Mouse (Mus musculus) 3T3-L1 (cell line): Measurements from ENCODE around the gene Apbb1.

Experiments used
- DNase-seq: peaks from one replicate; pipeline ENCODE4 v3.0.0-alpha.2; 2015; ENCODE audit warnings: low read depth, low spot score

Gene Apbb1

DNA sequence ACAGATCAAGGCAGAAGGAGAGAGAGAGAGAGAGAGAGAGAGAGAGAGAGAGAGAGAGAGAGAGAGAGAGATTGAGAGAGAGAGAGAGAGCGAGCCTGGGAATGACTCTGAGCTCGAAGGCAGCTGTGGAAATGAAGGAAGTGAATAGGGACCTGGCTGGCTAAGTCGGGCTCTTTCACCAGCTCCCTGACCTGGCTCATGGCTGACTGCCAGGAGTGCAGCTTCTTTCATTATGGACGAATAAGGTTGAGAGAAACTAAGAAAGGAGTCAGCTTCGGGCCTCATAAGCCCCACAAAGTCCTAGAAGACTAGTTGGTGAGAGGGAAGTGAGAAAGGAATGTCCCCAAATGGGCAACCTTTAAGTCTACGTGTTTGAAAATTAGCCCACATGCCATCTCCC, 61.3 kb downstream of the Apbb1 start:
- DNase-seq = peak; percentile 17

GRCm38 (mm10) chr7:105519771-105520170, 61.7 kb downstream of the Apbb1 start:
- DNase-seq = peak; percentile 9

GRCm38 (mm10) chr7:105519336-105519735, 62.1 kb downstream of the Apbb1 start:
- peak; percentile 19 for DNase-seq

DNA sequence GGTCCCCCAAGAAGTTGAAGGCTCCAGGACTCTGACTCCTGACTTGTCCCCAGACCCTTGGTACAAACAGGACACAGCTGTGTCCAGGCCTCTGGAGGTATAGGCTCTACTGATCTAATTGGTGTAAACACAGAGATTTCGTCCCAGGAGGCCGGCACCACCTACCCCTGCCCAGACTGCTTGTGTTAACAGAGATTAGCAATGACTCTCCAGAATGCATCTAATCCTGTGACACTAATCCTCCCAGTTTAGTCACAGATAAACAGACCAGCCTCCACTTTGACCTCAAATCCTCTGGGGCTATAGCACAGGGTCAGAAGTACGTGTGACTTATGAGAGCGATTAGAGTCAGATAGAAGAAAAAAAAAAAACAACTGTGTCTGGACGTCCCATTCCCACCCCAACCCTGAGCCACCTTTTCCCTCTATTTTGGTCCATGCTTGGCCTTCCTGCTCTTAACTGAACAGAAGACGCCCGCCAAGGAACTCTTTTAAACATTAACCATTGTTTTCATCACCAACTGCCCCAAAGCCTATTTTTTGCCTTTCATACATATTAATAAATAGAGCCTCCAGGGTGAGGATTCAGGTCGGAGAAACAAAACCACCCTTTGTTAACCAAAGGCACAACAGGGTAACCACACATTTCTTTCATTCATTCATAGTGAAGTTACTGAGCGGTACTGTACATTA, 64.6 kb downstream of the Apbb1 start:
- no peak for DNase-seq

- DNase-seq = peak; percentile 50
Observed at GRCm38 (mm10) chr7:105515178-105515577, 66.3 kb downstream of the Apbb1 start.

DNA sequence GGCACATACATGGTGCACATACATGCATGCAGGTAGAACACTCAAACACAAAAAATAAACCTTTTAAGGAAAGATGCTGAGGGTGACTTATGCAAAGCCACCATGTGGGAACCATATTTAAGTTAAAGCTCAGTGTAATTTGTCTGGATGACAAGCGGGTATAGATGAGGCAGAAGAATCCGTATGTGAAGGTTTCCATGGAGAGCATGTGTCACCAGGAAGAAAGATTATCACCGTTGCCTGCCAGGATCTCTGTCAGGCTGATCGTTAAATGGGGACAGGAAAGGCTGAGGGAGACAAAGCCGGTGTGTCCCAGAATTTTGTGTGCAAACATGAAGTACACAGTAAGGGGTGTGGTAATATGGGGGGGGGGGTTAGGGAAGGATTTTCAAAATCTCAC, 66.9 kb downstream of the Apbb1 start:
- DNase-seq = peak; percentile 24

DNA sequence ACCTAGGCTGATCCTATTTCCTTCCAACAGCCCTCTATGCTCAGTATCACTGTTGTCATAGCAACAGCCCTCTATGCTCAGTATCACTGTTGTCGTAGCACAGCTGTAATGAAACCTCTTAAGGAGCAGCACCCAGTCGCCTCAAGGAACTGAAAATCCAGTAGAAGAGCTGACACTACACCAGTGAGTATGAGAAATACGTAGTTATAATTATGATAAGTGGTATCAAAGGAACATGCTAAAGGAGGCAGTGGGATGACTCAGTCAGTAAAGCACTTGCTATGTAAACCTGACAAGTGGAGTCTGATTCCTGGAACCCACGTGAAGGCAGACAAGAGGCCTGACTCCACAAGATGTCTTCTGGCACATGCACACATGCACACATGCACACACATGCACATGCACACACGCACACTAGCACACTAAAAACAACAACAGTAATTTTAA, 67.6 kb downstream of the Apbb1 start:
- DNase-seq = peak; percentile 64

- DNase-seq = no peak
Observed at GRCm38 (mm10) chr7:105510143-105510542, 71.3 kb downstream of the Apbb1 start.
